Mouse (Mus musculus) layer of hippocampus, postnatal 25 days (tissue): ENCODE measurements around the gene Sptbn4. TPM values are rescaled to one million over a fixed set of nuclear protein-coding genes. Genes with fewer than 3 reads are reported as not detected.

Experiments used
- DNase-seq, 2 experiments: peaks; one replicate each; pipeline ENCODE4 v3.0.0; 2022; ENCODE audit warnings: mixed read lengths in 2 of 2, low spot score in 1 of 2; ENCODE audit errors: extremely low spot score in 1 of 2
- total RNA-seq, 2 experiments: library from RNA; stranded (reverse); gene quantifications; 2 replicates each; pipeline ENCODE4 v1.2.3; 2021

The Sptbn4 gene
- total RNA-seq, 2 experiments from 2014 or later = 121 to 142 TPM

DNA sequence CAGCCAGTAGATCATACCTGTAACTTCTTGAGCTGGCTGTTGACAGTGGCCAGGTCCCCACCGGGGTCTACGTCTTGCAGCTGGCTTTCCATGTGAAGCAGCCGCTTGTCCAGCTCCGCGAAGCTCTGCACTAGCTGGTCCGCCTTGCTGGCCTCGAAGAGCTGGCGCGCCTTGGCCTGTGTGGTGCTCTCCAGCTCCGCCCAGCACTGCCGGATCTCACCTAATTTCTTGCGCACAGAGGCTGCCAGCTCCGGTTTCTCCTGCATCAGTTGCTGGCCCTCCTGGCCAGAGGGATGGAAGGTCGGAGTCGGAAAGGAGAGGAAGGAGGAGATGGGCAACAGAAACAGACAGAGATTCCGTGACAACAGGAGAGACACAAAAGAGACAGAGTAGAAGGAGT, 56.1 kb downstream of the Sptbn4 start:
- DNase-seq = no peak

DNA sequence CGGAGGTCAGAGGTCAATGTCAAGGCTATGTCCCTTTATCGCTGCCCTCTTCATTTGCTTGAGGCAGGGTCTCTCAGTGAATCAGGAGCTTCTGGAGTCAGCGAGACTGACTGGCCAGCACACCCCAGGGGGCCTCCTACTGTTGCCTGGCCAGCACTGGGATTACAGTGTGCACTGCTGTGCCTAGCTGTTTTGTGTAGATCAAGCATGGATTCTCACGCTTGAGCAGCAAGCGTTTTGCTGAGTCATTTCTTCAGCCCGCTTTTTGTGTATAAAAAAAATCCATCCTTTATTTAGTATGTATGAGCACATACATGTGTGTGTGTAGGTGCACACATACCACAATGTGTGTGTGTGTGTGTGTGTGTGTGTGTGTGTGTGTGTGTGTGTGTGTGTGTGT, 58.3 kb downstream of the Sptbn4 start:
- DNase-seq = no peak

DNA sequence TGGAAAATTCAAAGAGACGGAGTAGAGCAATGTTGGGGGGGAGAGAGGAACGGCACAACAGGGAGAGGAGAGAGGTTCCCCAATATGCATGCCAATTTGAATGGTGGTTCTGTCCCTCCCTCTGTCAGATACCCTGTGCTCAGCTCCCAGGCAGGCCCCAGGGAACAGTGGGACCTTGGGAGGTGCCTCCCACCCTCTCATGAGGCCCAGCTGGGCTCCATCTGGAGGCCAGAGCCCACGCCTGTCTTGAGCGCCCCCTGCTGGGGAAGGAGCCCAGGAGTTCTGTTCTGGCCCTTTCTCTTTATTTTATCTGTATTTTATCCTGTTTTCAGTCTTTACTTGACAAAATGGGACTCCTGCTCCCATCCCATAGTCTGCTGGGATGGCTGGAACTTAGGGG, 62.8 kb downstream of the Sptbn4 start:
- peak; percentile 70 to 84 for DNase-seq

DNA sequence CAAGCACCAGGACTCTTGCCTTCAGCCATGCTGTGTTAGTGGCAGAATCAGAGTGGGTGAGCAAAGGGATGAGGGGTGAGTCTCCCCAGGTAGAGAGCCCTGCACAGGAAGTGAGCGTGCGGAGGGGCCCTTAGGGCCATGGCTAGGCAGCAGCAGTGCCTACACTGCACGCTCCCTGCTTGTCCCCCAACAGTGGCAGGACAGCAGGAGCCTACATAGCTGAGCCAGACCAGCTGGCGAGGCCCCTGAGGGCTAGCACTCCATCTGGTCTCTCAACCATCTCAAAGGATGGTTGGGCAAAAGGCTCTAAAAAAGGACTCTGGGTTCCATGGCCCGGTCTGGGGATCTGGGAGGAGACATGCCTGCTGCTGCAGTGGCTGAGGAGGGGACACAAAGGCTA, 63.4 kb downstream of the Sptbn4 start:
- no peak for DNase-seq

DNA sequence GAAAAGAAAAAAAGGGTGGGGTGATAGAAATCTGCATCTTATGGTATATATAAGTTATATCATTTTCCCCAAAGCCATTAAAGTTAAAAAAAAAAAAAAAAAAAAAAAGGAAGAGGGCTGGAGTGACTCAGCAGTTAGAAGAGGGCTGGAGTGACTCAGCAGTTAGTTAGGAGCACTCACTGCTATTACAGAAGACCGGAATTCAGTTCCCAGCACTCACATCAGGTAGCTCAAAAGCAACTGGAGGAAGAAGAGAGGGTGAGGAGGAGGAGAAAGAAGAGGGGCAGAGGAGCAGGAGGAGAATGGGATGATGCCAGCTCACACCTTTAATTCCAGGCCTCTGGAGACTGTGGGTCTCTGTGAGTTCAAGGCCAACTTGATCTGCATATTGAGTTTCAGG, 64.3 kb downstream of the Sptbn4 start:
- no peak for DNase-seq

DNA sequence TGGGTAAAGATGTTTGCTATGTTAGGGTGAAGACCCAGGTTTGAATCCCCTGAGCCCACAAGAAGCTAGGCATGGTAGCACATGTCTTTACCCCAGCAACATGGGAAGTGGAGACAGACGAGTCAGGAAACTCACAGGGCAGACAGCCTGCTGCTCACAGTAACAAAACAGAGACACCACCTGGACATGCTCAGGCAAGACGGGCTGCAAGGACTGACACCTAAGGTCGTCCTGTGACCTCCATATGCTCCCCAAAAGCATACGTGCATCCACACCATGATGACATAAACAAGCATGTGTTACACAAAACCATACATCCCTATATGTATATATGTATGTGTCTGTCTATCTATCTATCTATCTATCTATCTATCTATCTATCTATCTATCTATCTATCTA, 65.9 kb downstream of the Sptbn4 start:
- DNase-seq = no peak

DNA sequence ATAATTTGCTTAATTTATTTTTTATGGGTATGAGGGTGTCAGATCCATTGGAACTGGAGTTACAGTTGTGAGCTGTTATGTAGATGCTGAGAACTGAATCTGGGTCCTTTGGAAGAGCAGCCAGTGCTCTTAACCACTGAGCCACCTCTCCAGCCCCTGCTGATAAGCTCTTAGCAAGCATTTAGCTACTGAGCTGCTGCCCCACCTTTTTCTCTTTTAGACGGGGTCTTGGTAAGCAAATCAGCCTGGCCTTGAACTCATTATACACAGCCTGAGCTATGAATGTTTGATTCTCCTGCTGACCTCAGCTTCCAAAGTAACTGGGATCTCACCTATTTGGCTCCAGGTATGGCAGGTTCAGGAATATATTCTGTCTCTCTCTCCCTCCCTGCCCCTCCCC, 66.5 kb downstream of the Sptbn4 start:
- DNase-seq = no peak

DNA sequence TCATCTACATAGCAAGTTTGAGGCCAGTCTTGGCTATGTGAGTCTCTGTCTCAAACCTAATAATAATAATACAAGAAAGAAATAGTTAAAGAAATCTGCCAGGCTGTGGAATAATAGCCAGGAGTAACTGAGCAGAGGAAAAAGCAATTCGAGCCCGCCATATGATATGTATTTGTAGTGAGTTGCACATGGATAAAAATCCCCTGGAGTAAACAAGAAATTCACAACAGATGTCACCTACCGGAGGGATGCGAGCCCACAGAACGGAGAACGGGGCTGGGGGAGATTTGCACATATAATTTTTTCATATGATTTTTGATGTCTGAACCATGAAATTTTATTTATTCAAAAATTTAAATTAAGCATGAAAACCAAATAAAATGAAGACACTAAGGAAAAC, 67.7 kb downstream of the Sptbn4 start:
- no peak for DNase-seq

DNA sequence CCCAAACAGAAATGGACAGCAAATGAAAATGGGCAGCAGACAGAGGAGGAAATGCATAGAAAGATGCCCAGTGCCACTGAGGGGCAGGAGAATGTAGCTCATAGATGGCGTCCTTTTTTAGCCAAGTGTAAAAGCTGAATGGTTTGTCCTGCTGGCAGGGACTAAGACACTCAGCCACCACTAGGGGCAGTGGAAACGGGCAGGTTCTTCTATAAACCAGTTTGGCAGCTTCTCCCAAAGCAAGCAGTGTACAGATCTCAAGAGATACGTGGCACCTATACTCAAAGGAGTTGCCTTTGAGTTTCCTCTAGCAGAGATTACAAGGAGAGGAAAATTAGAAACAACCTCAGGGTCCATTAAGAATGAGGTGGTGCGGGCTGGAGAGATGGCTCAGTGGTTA, 69.1 kb downstream of the Sptbn4 start:
- DNase-seq = no peak

DNA sequence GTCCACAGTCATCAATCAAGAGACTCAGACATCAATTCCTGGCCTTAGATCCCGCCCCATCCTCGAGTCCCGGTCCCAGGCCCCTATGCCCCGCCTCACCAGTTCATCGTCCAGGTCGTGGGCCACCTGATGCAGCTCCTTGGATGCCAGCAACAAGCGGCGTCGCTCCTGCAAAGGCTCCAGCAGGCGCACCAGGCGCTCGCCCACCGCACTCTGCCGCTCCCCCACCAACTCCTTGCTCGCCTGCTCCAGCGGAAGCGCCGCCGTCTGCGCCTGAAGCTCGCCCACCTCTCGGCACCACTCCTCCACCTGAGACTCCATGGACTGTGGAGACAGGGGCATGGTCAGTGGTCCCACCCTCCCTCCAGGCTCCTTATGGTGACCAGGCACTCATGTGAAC, 72.2 kb downstream of the Sptbn4 start:
- DNase-seq = peak; percentile 34 to 49

DNA sequence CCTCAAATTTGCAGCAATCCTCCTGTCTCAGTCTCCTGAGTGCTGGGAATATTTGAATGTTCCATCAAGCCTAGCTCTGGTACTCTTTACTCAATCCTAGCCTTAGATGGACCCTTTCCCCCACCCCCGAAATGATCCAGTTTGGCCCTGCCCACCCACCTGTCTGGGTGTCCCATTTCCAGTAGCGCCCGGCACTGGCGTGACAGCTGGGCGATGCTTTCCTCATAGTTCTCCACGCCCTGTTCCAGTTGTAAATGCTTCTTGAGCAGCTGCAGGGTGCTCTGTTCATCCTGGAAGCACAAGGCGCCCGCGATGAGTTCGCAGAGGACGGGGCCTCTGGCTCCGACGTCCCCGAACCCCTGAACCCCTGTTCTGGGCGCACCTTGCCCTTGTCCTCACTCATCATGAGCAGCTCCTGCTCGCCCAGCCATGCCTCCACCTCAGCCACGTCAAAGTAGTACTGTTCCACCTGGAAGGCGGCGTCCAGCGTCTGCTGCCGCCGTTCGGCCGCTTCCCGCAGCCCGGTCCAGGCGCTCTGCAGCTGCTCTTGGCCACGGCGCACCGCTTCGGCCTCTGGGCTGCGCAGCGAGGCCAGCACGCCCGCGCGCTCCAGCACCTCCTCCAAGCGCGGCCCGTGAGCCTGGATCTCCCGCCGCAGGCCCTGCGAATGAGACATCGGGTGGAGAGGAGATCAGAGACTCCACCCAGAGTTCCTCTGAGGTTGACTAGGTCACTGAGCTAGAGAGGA, 75.6 kb downstream of the Sptbn4 start:
- DNase-seq = no peak

DNA sequence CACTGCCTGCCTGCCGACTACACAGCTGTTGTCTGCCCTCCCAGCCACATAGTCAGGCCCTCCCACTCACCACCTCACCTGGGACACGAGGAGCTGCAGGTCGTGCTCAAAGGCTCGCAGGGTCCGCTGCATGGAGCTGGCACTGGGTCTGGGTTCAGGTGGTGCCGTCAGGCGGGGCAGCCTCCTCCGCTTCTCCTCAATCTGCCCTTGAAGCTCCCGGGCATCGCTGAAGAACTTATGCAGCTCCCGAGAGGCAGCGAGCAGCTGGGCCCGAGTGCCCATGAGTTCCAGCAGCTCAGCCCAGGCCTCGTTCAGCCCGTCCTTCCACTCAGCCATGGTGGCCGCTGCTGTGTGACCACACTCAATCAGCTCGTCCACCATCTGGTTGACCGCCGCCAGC, 78.4 kb downstream of the Sptbn4 start:
- no peak for DNase-seq

DNA sequence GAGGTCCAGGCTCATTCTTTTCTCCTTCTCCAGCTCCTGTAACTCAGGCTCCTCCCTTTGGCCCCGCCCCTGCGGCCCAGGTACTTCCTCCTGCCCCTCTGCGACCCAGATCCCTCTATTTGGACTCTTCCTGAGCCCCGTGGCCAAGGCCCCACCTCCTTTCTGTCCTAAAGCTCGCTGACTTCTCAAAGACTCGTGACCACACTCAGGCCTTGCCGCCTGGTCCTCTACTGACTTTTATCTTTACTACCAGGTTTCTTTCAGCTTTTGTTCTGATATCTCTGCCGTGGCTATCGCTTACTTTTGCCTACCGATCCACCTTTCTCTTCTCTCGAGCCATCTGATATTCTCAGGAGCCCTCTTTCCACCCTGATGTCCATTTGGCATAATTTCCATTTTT, 79.5 kb downstream of the Sptbn4 start:
- DNase-seq = no peak

DNA sequence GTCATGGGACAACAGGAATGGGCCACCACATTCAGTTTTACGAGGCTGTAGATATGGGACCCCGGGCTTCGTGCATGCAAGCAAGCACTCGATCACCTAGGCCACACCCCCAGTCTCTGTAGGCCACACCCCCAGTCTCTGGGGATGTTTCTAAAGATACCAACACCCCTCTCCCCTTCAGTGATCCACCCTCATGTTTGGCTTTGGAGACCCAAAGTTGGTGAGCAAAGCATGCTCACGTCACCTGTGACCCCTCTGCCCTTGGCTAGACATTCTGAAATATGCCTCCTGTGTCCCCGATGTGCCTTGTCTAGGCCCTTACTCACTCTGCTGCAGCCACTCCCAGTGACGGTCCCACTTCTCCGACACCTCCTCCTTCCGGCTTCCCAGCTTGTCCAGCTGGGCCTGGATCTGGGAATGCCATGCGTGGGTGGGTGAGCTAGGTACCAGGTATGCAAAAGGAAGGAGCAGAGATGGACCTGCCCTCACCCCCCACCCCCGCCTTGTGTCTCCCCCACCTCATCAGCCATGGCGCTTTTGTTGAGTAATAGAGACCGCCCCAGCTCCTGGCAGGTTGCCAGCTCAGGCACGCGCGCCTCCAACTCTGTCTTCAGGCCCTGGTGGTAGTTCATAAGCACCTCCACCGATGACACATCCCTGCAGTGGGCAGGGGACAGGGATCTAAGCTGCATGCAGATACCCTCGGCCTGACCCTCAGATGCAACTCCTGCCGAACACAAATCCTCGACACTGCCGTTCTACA, 81.2 kb downstream of the Sptbn4 start:
- peak in 1 of 2 experiments; percentile 42 for DNase-seq

DNA sequence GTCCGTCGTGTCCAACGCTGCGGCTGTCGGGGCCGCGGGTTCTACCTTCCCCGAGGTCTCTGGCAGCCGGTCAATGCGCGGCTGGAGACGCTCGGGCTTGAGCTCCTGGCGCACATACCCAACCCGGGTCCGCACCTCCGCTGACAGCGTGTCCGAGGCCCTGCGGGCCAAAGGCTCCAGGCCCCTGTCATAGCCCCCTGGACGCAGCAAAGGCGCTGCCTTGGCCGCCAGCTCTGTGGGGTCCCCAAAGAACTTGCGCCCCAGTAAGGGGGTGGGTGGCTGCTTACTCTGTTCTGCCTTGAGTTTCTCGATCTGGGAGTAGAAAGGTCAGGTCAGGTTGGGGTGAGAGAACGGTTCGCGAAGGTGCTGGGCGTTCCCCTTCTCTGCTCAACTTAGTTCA, 83.1 kb downstream of the Sptbn4 start:
- no peak for DNase-seq

DNA sequence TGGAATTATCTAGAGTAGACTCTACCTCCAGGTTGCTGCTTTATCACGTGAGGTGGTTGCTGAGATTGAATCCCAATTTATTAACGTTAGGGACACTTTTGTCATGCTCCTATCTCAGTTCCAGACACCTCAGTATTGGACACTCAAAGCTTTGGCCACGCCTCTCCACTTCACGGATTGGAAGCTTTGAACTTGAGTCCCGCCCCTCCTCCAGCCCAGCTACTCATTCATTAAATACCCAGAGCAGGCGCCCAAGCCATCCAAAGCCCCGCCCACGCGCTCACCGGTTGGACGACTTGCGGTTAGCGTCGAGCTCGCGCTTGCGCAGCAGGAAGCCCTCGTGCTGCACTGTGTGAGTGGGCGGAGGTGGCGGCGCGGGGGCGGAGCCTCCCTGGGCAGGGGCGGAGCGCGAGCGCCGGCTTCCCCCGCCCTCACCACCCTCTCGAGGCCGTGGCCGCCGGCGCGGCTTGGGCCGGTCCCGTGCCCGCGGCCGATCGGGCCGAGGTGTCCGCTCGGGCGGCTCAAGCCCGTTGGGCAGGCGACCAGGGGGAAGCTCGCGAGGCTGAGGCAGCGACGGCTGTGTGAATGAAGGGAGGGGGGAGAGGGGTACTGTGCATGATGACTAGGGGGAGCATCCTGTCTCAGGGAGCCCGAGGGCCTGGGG, 86.1 kb downstream of the Sptbn4 start:
- peak; percentile 93 to 98 for DNase-seq

DNA sequence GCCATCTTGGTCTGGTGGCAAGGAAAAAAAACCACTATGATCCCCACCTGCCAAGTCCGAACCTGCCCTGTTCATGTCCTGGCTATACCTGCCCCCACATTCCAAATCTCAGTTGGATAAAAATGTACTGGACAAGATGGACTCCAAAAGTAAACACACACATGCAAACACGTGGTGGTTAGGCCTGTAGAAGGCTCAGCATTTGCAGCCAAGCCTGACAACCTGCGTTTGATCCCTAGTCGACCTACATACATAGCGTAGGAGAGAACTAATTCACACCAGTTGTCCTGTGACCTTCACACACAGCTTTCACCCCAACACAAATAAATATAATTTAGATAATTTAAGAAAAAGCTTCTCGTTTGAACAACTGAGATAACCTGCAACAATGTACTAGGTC, 86.7 kb downstream of the Sptbn4 start:
- DNase-seq = no peak

DNA sequence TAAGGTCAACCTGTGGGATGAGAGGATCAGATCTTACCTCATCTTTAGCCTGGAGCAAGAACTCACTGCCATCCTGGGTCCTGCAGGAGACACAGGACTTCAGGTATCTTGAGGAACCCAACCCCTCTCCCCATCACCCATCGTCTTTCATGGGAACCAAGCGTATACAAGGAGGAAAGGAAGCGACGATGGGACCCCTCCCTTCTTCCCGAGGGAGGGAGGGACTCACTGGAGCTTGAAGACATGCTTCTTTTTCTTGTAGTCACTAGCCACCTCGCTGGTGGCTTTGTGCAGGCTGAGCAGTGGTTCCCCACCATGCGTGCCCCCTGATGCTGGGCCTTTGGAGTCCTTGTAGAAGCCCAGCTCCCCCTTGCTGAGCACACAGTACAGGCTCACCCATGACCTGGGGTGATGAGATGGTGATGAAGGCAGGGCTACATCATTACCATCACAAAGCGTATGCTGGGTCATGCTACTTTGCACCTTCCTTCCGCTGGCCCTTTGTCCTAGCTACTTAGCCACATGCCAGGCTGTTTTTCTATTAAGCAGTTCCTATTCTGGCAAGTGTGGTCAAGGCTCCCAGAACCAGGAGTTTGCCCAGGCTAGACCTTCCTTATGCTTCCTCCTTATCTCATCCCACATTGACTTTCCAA, 87.7 kb downstream of the Sptbn4 start:
- no peak for DNase-seq

DNA sequence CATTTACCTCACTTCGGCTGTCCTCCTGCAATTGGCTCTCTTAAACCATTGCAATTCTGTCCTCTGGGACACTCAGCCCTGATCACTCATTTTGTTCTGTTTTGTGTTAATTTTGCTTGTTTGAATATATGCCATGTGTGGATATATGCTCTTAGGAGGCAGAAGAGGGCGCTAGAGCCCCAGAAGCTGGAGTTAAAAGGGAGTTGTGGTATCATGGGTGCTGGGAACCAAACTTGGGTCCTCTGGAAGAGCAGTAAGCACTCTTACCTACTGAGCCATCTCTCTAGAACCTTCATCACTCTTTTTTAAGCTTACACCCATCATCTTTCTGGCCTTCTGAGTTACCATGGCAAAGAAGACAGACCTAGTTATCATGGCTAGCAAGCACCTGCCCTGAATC, 88.3 kb downstream of the Sptbn4 start:
- DNase-seq = no peak

DNA sequence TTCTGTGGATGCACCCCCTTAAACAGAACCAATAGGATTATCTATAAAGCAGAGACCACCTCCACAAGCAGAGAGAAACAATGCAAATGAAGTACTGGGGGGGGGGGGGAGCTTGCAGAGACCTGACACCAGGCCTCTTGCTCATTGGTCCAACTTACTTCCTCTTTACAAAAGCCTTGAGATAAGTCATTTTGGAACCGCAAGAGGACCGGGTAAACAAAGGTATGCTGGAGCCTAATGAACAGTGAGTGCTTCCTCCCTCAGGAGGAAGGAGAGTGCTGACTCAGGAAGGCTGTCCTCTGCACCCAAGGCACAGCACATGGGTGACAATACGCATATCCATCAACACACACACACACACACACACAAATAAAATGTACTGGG, 89.9 kb downstream of the Sptbn4 start:
- no peak for DNase-seq
